Mouse (Mus musculus): ENCODE data around the gene Mroh2a.

DNA sequence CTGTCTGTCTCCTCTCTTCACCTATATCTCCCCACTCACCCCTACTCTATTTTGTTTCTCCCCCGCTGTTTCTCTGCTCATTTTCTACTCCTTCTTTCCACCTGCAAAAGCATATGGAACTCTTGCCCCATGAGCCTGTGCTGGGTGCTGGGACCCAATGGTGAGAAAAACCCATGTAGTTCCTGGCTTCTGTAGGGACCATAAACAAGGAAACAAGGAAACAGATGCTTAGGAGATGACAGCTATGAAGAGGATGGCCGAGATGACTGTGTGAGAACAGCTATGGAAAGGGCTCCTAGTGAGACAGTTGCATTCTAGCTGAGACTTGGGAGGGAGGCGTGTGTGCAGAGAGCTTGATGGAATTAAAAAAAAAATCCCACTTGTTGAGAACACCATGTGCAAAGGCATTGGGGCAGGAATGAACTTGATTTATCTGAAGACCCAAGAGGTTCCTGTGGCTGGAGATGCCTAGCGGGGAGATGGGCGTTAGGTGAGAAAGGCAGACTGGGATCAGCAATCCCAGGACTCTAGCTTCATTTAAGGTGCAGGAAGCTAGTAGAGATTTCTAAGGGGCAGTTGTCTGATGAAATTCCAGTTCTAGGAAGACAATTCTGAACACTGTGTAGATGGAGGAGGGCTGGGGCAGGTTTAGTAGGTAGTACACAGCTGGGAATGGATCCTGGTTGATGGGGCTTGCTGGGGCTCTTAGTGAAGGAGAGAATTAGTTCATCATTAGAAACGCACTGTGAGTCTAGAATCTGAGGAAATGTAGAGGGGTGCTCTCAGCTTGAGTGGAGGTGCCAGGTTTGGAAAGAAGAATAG, 4.4 kb downstream of the Mroh2a start:
- no peak for TF ChIP-seq CTCF (IDR thresholded peaks at IDR 0.05; ENCODE audit: control insufficient read depth, insufficient read depth, low read length)
- TF ChIP-seq POLR2A (IDR thresholded peaks at IDR 0.05; ENCODE audit: borderline replicate concordance, control insufficient read depth, low read depth, low read length), result no peak
